Mouse (Mus musculus): ENCODE data around the gene Scarf1.

DNA sequence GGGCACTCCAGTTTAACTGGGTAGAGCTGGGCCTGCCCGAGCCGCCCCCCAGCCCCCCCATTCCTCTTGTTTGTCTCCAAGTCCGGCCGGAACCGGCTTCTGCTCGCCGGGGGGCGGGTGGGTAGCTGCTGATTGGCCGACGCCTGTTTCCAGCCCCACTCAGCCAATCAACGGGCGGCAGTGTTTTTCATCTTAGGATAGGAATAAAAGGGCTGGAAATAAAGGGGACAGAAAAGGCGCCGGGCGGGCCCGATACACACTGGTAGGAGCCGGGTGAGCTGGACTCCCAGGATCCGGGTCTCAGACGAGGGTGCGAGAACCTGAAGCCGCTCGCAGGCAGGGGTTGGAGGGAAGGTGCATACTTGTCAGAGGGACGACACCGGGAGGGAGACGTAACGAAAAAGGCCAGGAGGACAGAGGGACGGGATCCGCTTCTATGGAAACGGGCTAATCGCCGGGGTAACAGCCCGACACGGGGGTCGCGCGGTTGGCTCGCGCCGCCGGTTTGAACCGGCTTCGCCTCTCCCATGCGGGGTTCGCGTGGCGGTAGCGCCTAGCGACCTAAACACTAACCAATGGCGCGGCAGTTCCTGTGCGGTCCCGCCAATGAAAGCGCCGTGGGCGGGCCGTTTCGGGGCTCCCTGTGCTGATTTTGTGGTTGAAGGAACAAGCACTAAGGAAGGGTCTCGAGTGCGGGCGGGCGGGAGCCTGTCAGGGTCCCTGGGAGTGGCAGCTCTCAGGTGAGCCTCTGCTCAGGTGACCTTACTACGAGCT lies 18.3 kb downstream of the Scarf1 start, which contains the start of gene Slc43a2:
- no peak for TF ChIP-seq CTCF (conservative IDR thresholded peaks at IDR 0.05; ENCODE audit: insufficient read depth, insufficient read length, low read depth, low read length)
- peak; percentile 10 for TF ChIP-seq POLR2A (IDR thresholded peaks at IDR 0.05; ENCODE audit: low read depth, low read length)

All from kidney, adult 2 months (tissue).